Mouse (Mus musculus) stomach, embryonic 15.5 days (tissue): ENCODE measurements around the gene Chd6. TPM values are rescaled to one million over a fixed set of nuclear protein-coding genes. Genes with fewer than 3 reads are reported as not detected.

ENCODE experiments used
- ATAC-seq: fragments of 200-750 bp; cut with Nextera tagmentation; 2 replicates; pipeline ENCODE4 v1.8.0; 2017; ENCODE audit warnings: low read depth, moderate number of reproducible peaks, moderate TSS enrichment; ENCODE audit not compliant: insufficient read depth, low FRiP score
- H3K27ac ChIP-seq: fragments of 300-500 bp; sonication (generic); 2 replicates; pipeline ENCODE4 v1.5.1; 2015; ENCODE audit warnings: mild to moderate bottlenecking, inconsistent platforms
- H3K27me3 ChIP-seq: fragments of 300-500 bp; sonication (generic); replicated peaks from 2 replicates; pipeline ENCODE4 v1.6.1; 2015; ENCODE audit warnings: inconsistent platforms
- H3K36me3 ChIP-seq: fragments of 300-500 bp; sonication (generic); 2 replicates; pipeline ENCODE4 v1.6.1; 2015; ENCODE audit warnings: inconsistent platforms
- H3K4me1 ChIP-seq: fragments of 300-500 bp; sonication (generic); 2 replicates; pipeline ENCODE4 v1.6.1; 2015; ENCODE audit warnings: inconsistent platforms
- H3K4me2 ChIP-seq: fragments of 300-500 bp; sonication (generic); 2 replicates; pipeline ENCODE4 v1.6.1; 2015; ENCODE audit warnings: mild to moderate bottlenecking, inconsistent platforms
- H3K4me3 ChIP-seq: fragments of 300-500 bp; sonication (generic); replicated peaks from 2 replicates; pipeline ENCODE4 v1.5.1; 2015; ENCODE audit warnings: inconsistent platforms
- H3K9ac ChIP-seq: fragments of 300-500 bp; sonication (generic); 2 replicates; pipeline ENCODE4 v1.6.1; 2015; ENCODE audit warnings: inconsistent platforms
- H3K9me3 ChIP-seq: fragments of 300-500 bp; sonication (generic); 2 replicates; pipeline ENCODE4 v1.6.1; 2016; ENCODE audit warnings: inconsistent platforms
- WGBS: fragments of 180-500 bp; shearing (Covaris S2); methylation state at CpG from one replicate; pipeline ENCODE4 v1.1.7; 2015; 5-methylcytosine and 5-hydroxymethylcytosine counted together
- polyA plus RNA-seq: library from polyadenylated mRNA; unstranded; fragments of >200 nt; fragmentation: Nextera tagmentation; extraction: Ambion mirVana; gene quantifications from 2 replicates; pipeline ENCODE4 v1.2.1, GENCODE M21; 2015

Gene Chd6
- polyA plus RNA-seq, 1 experiment from 2014 or later, result 25.7 TPM

DNA sequence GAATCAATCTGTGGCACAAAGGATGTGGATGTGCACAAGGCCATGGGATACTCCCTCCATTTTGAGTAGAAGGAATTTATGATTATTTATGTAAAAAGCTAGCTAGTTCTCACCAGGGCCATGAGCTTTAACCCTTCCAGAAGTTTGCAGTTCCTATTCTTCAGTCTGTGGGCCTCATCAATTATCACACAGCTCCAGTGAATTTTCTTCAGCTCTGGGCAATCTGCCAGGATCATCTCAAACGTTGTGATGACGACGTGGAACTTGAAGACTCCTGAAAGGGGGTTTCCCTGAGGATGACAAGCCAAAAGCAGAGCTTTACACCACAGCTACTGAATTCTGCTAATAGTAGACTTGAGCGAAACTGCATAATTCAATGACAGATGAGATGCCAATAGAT is 91.0 kb downstream of the Chd6 start:
- H3K27ac ChIP-seq, result no peak overlapping the region
- peaks cover 42% of the 10 kb centered on the region for H3K36me3 ChIP-seq
- H3K4me2 ChIP-seq, result no peak overlapping the region
- no peaks in the 10 kb centered on the region for H3K27me3 ChIP-seq
- ATAC-seq, result no peak
- H3K4me1 ChIP-seq, result no peaks in the 10 kb centered on the region
- H3K4me3 ChIP-seq, result no peak overlapping the region
- H3K9me3 ChIP-seq, result no peaks in the 10 kb centered on the region
- 22% methylated on average over 4 of the region's 4 CpGs for WGBS
- no peak overlapping the region for H3K9ac ChIP-seq

DNA sequence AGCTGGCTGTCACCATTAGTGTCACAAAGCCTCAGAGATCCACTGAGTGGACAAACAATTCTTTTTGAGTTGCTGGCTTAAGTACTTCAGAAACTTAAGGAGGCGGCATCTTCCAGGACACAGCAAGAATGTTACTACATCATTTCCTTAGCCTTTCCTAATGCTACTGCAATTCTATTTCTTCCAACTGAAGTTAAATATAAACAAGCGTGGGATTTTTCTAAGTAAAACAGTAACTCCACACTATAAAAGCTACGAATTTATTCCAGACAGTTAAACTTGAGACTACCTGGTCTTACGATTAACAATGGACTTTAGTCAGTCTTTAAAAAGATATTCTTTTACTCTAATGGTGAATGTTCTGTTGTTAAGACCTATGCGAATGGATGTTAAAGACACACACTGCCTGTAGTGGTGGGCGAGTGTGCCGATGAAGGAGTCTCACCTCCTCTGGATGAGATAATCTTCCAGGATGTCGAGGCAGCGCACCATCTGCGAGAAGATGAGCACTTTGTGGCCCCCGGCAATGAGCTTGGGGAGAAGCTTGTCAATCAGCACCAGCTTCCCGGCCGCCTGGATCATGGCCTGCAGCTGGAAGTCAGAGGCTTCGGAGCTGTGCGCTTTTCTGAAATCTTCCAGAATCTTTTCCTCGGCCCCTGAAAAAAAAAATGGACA is 96.2 kb downstream of the Chd6 start:
- no peak for ATAC-seq
- WGBS, result 91% methylated on average over 16 of the region's 16 CpGs

DNA sequence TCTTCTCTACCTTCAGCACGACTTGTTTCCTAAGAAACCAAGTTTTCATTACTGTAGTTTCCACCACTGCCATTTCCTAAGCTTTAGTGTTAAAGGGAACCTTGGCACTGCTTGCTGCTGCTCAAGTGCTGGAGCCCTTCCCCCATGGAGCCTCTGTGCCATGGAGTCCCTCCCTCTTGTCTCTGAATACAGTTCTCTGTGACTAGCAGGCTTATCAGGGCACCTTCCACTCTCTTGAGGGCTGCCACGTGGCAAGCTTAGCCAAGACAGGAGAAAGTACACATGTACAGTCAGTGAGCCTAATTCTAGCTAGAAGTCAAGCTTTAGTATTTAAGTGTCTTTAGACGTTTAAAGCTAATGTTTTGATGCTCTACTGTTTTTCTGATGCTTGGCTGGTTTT is 104.5 kb downstream of the Chd6 start:
- peak; percentile 75 for ATAC-seq

More for the DNA sequence above, 96.2 kb downstream of the Chd6 start:
- Histone ChIP-seq H3K4me2 (no peak overlapping the region), H3K4me1 (no peaks in the 10 kb centered on the region), H3K27me3 (no peaks in the 10 kb centered on the region), H3K27ac (no peak overlapping the region), H3K4me3 (no peak overlapping the region), H3K36me3 (peaks cover 39% of the 10 kb centered on the region), H3K9ac (no peak overlapping the region), H3K9me3 (no peaks in the 10 kb centered on the region)

GRCm38 (mm10) chr2:160996987-160997763 is 111.7 kb downstream of the Chd6 start:
- Histone ChIP-seq H3K27ac (no peak overlapping the region), H3K4me2 (no peak overlapping the region), H3K9me3 (no peaks in the 10 kb centered on the region), H3K9ac (no peak overlapping the region), H3K4me1 (no peaks in the 10 kb centered on the region), H3K27me3 (no peaks in the 10 kb centered on the region), H3K36me3 (peaks cover 3% of the 10 kb centered on the region; the same call in 1 of the 2 replicates), H3K4me3 (no peak overlapping the region)
- no peak for ATAC-seq
- 93% methylated on average over 6 of the region's 6 CpGs for WGBS

More for the DNA sequence above, 104.5 kb downstream of the Chd6 start:
- Histone ChIP-seq H3K9me3 (no peaks in the 10 kb centered on the region), H3K9ac (no peak overlapping the region), H3K27ac (no peak overlapping the region), H3K4me1 (no peaks in the 10 kb centered on the region), H3K4me2 (no peak overlapping the region), H3K36me3 (peaks cover 3% of the 10 kb centered on the region; the same call in 1 of the 2 replicates), H3K27me3 (no peaks in the 10 kb centered on the region), H3K4me3 (no peak overlapping the region)
- WGBS, result 72% methylated on average over 3 of the region's 3 CpGs

- no peaks in the 10 kb centered on the region for H3K27me3 ChIP-seq
- no peak overlapping the region for H3K27ac ChIP-seq
- H3K9ac ChIP-seq, result no peak overlapping the region
- 97% methylated on average over 1 of the region's 1 CpGs for WGBS
- ATAC-seq, result no peak
- H3K9me3 ChIP-seq, result no peaks in the 10 kb centered on the region
- no peak overlapping the region for H3K4me3 ChIP-seq
- H3K4me2 ChIP-seq, result no peak overlapping the region
- no peaks in the 10 kb centered on the region for H3K4me1 ChIP-seq
- H3K36me3 ChIP-seq, result peaks cover 4% of the 10 kb centered on the region; the same call in 1 of the 2 replicates
These were observed 114.7 kb downstream of the Chd6 start for GRCm38 (mm10) chr2:160994181-160994580.

GRCm38 (mm10) chr2:160992465-160992864 is 116.4 kb downstream of the Chd6 start:
- Histone ChIP-seq H3K27ac (no peak overlapping the region), H3K4me3 (no peak overlapping the region), H3K36me3 (peaks cover 13% of the 10 kb centered on the region; the same call in 1 of the 2 replicates), H3K9me3 (no peaks in the 10 kb centered on the region), H3K4me2 (no peak overlapping the region), H3K27me3 (no peaks in the 10 kb centered on the region), H3K4me1 (no peaks in the 10 kb centered on the region), H3K9ac (no peak overlapping the region)
- no peak for ATAC-seq
- WGBS, result 87% methylated on average over 3 of the region's 3 CpGs

DNA sequence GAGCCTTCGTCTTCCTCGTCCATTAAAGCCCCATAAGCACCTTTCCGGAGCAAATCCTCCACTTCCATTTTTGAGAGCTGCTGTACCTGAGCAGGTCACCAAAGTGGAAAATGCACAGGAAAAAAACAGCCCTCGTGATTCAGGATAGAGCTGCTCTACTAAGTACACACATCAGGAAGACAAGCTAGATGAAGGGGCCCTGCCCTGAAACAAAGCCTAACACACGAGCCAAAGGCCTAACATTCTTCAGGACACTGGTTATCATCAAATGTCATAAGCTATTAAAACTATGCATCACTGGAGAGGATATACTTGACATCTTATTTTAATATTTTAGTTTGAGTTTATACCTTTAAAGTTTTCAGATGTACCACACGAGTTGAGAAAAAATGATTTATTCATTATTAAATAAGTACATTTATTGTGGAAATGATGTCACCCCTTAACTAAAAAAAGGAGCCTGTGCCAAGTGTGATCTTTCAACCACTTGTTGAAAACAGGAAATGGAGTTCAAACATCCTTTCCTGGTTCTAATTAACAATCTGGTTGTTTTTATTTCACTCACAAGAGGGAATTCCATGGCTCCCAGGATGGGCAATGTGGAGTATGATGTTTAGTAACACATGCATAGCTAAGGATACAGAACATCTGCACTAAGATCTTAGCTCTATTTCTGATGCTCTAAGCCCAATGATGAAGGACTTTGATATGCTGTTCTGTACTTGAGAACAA is 118.4 kb downstream of the Chd6 start:
- no peak; the same call in 1 of the 2 replicates for ATAC-seq

DNA sequence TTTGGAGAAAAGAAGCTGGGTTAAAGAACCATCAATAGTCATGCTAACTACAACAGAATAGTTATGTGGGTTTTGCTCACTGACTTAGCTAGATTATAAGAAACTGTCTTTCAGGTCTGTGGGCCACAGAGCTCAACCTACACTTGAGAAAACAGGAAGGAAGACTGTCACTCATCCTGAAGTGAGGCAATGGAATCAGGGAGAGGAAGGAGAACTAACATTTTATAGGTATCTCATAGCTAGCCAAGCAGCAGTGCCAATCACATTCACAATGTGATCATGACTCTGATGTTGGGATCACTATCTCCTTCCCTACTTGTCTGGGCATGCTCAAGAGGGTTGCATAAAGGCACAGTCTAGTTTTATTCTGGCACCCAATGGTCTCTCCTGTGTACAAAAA is 121.4 kb downstream of the Chd6 start:
- Histone ChIP-seq H3K27ac (no peak overlapping the region), H3K36me3 (peaks cover 35% of the 10 kb centered on the region)
- ATAC-seq, result no peak

More for the DNA sequence above, 118.4 kb downstream of the Chd6 start:
- no peak overlapping the region for H3K4me2 ChIP-seq
- WGBS, result 51% methylated on average over 6 of the region's 6 CpGs
- H3K27ac ChIP-seq, result no peak overlapping the region; the same call in 1 of the 2 replicates
- no peaks in the 10 kb centered on the region for H3K27me3 ChIP-seq
- no peaks in the 10 kb centered on the region for H3K9me3 ChIP-seq
- no peak overlapping the region for H3K4me3 ChIP-seq
- H3K4me1 ChIP-seq, result no peaks in the 10 kb centered on the region
- no peak overlapping the region for H3K9ac ChIP-seq
- H3K36me3 ChIP-seq, result peaks cover 21% of the 10 kb centered on the region

GRCm38 (mm10) chr2:160982636-160983035 is 126.2 kb downstream of the Chd6 start:
- H3K4me2 ChIP-seq, result no peak overlapping the region
- H3K9me3 ChIP-seq, result no peaks in the 10 kb centered on the region
- H3K27ac ChIP-seq, result no peak overlapping the region
- 92% methylated on average over 3 of the region's 3 CpGs for WGBS
- no peak for ATAC-seq
- no peaks in the 10 kb centered on the region for H3K4me1 ChIP-seq
- H3K27me3 ChIP-seq, result no peaks in the 10 kb centered on the region
- peaks cover 46% of the 10 kb centered on the region for H3K36me3 ChIP-seq
- H3K4me3 ChIP-seq, result no peak overlapping the region
- H3K9ac ChIP-seq, result no peak overlapping the region

More for the DNA sequence above, 121.4 kb downstream of the Chd6 start:
- Histone ChIP-seq H3K27me3 (no peaks in the 10 kb centered on the region), H3K9me3 (no peaks in the 10 kb centered on the region), H3K4me1 (no peaks in the 10 kb centered on the region), H3K4me3 (no peak overlapping the region), H3K9ac (no peak overlapping the region), H3K4me2 (no peak overlapping the region)

- ATAC-seq, result no peak
- no peaks in the 10 kb centered on the region for H3K27me3 ChIP-seq
- H3K4me1 ChIP-seq, result no peaks in the 10 kb centered on the region
- H3K4me3 ChIP-seq, result no peak overlapping the region
- H3K9ac ChIP-seq, result no peak overlapping the region
- peaks cover 40% of the 10 kb centered on the region for H3K36me3 ChIP-seq
- no peak overlapping the region for H3K4me2 ChIP-seq
- no peaks in the 10 kb centered on the region for H3K9me3 ChIP-seq
- no peak overlapping the region for H3K27ac ChIP-seq
- WGBS, result 88% methylated on average over 6 of the region's 6 CpGs
These were observed 127.1 kb downstream of the Chd6 start for GRCm38 (mm10) chr2:160981791-160982190.

GRCm38 (mm10) chr2:160978651-160979050 is 130.2 kb downstream of the Chd6 start:
- H3K36me3 ChIP-seq, result peaks cover 37% of the 10 kb centered on the region
- WGBS, result 100% methylated on average over 1 of the region's 1 CpGs

DNA sequence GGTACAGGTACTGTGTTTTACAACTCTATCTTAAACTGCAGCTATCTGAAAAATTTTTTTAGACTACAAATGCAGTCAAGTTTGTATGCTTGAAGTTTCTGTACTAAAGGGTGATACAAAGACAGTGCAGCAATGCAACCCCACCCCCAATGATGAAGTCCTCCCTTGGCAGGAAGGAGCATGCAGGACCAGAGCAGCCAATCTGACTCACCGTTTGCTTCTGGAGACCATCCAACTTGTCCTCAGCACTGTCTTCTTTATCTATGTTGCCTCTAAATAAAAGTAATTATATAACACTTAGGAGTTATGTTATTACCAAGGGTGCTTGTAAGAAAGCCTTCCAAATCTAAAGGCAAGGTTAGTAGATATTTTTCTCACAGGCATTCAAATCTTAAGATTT is 131.6 kb downstream of the Chd6 start:
- ATAC-seq, result no peak
- WGBS, result 56% methylated on average over 1 of the region's 1 CpGs
- Histone ChIP-seq H3K27me3 (no peaks in the 10 kb centered on the region), H3K27ac (no peak overlapping the region), H3K4me2 (no peak overlapping the region), H3K4me1 (no peaks in the 10 kb centered on the region), H3K36me3 (peaks cover 31% of the 10 kb centered on the region), H3K9me3 (no peaks in the 10 kb centered on the region), H3K4me3 (no peak overlapping the region), H3K9ac (no peak overlapping the region)

More at GRCm38 (mm10) chr2:160978651-160979050, 130.2 kb downstream of the Chd6 start:
- Histone ChIP-seq H3K9me3 (no peaks in the 10 kb centered on the region), H3K4me2 (no peak overlapping the region), H3K27ac (no peak overlapping the region), H3K4me1 (no peaks in the 10 kb centered on the region), H3K27me3 (no peaks in the 10 kb centered on the region), H3K9ac (no peak overlapping the region), H3K4me3 (no peak overlapping the region)
- no peak for ATAC-seq
